ENCODE assay signal across 8 mouse cellular contexts in genomic region chr5:146315268-146315921, GRCm38 (mm10).
DNase-seq lines count a peak whose midpoint lies in the region; ATAC-seq and TF ChIP-seq lines count a peak whose summit lies in the region.

No protein-coding gene starts in this region.

- peaks cover 45% of the 10 kb centered on the region for H3K4me1 ChIP-seq in limb, embryonic 15.5 days
- H3K4me1 ChIP-seq in small intestine, adult 2 months (ENCODE audit: control insufficient read depth, insufficient read depth, insufficient read length, low read length) = peaks cover 4% of the 10 kb centered on the region

- no peaks in the 10 kb centered on the region for H3K36me3 ChIP-seq in limb, embryonic 15.5 days
- H3K36me3 ChIP-seq in small intestine, adult 2 months (ENCODE audit: control insufficient read depth, insufficient read depth, low read length) = no peaks in the 10 kb centered on the region

- DNase-seq in heart, adult 9 months (ENCODE audit: low spot score in 2 of 2) = peak; percentile 46 to 51
- no peak for DNase-seq in heart, postnatal 25 days (ENCODE audit: low spot score)
- DNase-seq in embryo, embryonic 10 days (ENCODE audit: low spot score) = peak; percentile 58
- peak; percentile 22 to 27 for DNase-seq in heart, postnatal 10 days
- no peak for DNase-seq in spleen, postnatal 4 days (ENCODE audit: low spot score in 2 of 2)
- DNase-seq in thymus, postnatal 14 days = no peak

- peak overlapping the region; percentile 54; the same call in 1 of the 2 replicates for H3K27ac ChIP-seq in limb, embryonic 15.5 days
- H3K27ac ChIP-seq in small intestine, adult 2 months (ENCODE audit: insufficient read depth, low read depth, low read length) = peak overlapping the region; percentile 44; the same call in 1 of the 2 replicates

- H3K4me3 ChIP-seq in limb, embryonic 15.5 days = no peak overlapping the region
- no peak overlapping the region for H3K4me3 ChIP-seq in small intestine, adult 2 months (ENCODE audit: low read depth, low read length)

- peak overlapping the region; percentile 0; the same call in 1 of the 2 replicates for H3K4me2 ChIP-seq in limb, embryonic 15.5 days

- no peaks in the 10 kb centered on the region for H3K27me3 ChIP-seq in limb, embryonic 15.5 days
- H3K27me3 ChIP-seq in small intestine, adult 2 months (ENCODE audit: control insufficient read depth, insufficient read depth, low read length) = no peaks in the 10 kb centered on the region

- intact Hi-C loops in heart, postnatal 25 days (cut with DNase I) = no loop called here
- intact Hi-C loops in heart, postnatal 10 days (cut with DNase I) = no loop called here

- H3K9me3 ChIP-seq in limb, embryonic 15.5 days = no peaks in the 10 kb centered on the region

- TF ChIP-seq POLR2A in small intestine, adult 2 months (IDR thresholded peaks at IDR 0.05; ENCODE audit: low read depth, low read length) = no peak

- no peak for TF ChIP-seq CTCF in small intestine, adult 2 months (IDR thresholded peaks at IDR 0.05; ENCODE audit: extremely low read depth, insufficient read length, insufficient replicate concordance, low read depth, low read length)

- H3K9ac ChIP-seq in limb, embryonic 15.5 days = no peak overlapping the region

- WGBS in limb, embryonic 15.5 days = 17% methylated on average over 14 of the region's 14 CpGs
- 11% methylated on average over 14 of the region's 14 CpGs for WGBS in small intestine, adult 2 months

- ATAC-seq in limb, embryonic 15.5 days (ENCODE audit: insufficient number of reproducible peaks, low FRiP score, low TSS enrichment, low read depth) = peak; percentile 57; the same call in 1 of the 2 replicates

Comparison
In these comparisons a context has a peak if more than half of its experiments do, and no peak if none do; other contexts are left out.
1. DNase-seq: peak in heart, adult 9 months (2 of 2), embryo, embryonic 10 days (single experiment) and heart, postnatal 10 days (2 of 2); none in heart, postnatal 25 days (single experiment), spleen, postnatal 4 days (0 of 2) and thymus, postnatal 14 days (single experiment).